Mouse (Mus musculus) cerebellum, adult 9-11 months (tissue): ENCODE results near the gene Zfp276.

ENCODE experiments used
- DNase-seq: peaks from one replicate; pipeline ENCODE4 v3.0.0; 2022

The Zfp276 gene

DNA sequence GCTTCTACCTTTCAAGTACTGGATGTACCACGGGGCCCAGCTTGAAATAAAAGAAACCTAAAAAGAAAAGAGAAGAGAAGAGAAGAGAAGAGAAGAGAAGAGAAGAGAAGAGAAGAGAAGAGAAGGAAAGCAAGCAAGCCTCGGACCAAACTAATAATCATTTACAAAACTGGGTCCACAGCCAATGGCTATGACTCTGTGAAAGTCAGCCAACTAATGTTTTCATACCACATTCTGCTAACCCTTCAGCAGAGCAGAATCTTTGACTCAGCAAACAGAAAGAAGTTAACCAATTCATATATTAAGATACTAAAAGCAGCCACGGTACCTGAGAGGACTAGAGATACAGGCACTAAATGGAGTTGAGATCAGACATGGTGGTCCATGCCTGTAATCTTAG, 38.3 kb downstream of the Zfp276 start:
- no peak for DNase-seq

DNA sequence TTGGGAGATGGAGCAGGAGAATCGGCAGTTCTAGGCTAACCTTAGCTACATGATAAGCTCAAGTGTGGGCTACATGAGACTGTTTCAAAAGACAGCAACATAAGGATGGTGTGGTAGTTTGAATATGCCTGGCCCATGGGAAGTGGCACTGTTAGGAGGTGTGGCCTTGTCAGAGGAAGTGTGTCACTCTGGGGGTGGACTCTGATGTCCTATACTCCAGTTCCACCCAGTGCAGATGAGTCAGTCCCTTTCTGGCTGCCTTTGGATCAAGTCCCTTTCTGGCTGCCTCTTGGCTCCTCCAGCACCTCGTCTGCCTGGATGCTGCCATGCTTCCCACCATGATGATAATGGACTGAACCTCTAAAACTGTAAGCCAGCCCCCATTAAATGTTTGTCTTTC, 38.8 kb downstream of the Zfp276 start:
- DNase-seq, result no peak

DNA sequence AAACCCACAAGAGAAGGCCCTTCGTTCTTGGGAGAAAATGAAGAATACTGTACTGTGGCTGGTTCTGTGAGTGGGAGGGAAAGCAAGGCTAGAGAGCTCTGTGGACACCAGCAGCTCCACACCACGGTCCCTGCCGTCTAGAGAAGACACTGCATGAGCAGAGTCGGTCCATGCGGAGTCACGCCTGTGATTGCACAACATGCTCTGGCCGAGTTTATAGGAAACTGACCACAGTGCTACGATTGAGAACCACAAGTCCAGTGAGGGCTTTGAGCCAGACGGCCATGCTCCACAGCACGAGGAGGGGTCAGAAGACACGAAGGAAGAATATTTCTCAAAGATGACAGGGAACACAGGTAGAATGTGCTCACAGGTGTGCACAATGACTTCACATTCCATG, 44.3 kb downstream of the Zfp276 start:
- no peak for DNase-seq

DNA sequence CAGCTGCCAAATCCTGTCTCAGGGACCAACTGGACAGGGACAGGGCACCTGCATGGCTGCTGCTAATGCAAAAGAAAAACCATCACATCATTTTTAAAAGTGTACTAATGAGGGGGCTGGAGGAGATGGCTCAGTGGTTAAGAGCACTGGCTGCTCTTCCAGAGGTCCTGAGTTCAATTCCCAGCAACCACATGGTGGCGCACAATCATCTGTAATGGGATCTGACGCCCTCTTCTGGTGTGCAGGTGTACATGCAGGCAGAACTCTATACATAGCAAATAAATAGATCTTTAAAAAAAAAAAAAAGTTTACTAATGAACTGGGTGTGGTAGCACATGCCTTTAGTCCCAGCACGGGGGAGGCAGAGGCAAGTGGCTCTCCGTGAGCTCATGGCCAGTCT, 54.7 kb downstream of the Zfp276 start:
- DNase-seq, result no peak

DNA sequence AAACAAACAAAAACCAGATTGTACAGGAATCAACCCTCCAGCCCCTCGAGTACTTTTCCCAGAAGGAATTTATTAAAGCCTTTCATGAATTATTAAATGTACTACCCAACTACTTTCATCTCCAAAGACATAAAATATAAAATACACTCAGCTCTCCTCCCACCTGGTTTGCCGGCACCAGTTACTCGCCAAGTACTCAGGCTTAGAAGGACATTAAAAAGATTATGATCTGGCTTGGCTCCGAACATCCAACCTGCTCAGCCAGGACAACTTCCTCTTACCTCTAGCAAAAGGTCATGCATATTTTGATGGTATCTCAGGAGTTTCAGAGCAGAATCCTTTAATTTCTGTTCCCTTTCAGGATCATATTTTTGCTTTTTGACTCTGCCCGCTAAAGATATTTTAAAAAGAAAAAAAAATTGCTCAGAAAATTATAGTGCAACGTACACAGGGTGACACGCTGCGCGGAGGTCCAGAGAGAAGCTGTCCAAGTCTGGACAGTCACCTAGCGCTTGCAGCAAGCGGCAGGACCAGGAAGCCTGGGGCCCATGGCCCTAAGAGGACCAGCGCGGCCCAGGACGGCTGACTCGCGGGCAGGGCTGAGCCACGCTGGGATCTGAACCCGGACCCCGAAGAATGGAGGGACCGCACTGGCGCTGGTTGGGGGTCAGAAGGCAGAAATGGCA, 63.9 kb downstream of the Zfp276 start:
- DNase-seq, result no peak

DNA sequence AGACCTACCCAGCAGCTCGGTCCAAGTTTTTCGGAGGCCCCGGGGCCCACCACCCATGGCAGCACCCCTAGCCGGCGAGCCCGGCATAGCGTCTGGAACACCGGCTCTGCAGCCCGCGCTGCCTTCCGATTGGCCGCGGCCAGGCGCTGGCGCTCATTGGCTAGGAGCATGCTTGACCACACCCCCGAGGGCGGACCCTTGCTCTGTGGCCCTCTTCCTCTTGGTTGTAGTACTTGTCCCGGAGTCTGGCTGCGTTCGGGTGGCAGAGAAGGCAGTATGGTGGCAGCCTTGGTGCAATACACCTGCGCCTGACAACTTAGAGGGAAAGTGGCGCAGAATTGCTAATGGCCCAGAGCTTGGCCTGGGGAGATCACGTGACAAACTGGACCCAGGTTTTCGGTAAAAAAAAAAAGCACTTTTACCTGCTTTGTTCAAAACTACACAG, 64.5 kb downstream of the Zfp276 start, which contains the start of gene Fanca:
Gene Fanca (minus strand): TSS at position 110 of the 445 bp plus-strand sequence.
- peak; percentile 92 for DNase-seq
